Mouse (Mus musculus): ENCODE measurements around the gene Anapc13.

Gene Anapc13

GRCm38 (mm10) chr9:102625983-102626838 is at the start of gene Anapc13, which contains the start of gene Cep63:
Gene Anapc13 (plus strand): TSS chr9:102626296.
Gene Cep63 (minus strand): TSS chr9:102626534.
- DNase-seq (ENCODE audit: low read depth, low spot score), result peak; percentile 95

GRCm38 (mm10) chr9:102577480-102577879 is 48.6 kb upstream of the Anapc13 start:
- DNase-seq (ENCODE audit: low read depth, low spot score), result no peak

GRCm38 (mm10) chr9:102581921-102582469 is 44.1 kb upstream of the Anapc13 start:
- DNase-seq (ENCODE audit: low read depth, low spot score), result no peak

GRCm38 (mm10) chr9:102587347-102587746 is 38.7 kb upstream of the Anapc13 start:
- DNase-seq (ENCODE audit: low read depth, low spot score), result no peak

- no peak for DNase-seq (ENCODE audit: low read depth, low spot score)
Measured at GRCm38 (mm10) chr9:102594667-102595393, 31.3 kb upstream of the Anapc13 start.

GRCm38 (mm10) chr9:102595662-102596436 is 30.2 kb upstream of the Anapc13 start:
- no peak for DNase-seq (ENCODE audit: low read depth, low spot score)

GRCm38 (mm10) chr9:102601187-102601586 is 24.9 kb upstream of the Anapc13 start:
- no peak for DNase-seq (ENCODE audit: low read depth, low spot score)

GRCm38 (mm10) chr9:102601666-102602065 is 24.4 kb upstream of the Anapc13 start:
- no peak for DNase-seq (ENCODE audit: low read depth, low spot score)

GRCm38 (mm10) chr9:102605162-102605561 is 20.9 kb upstream of the Anapc13 start:
- DNase-seq (ENCODE audit: low read depth, low spot score), result no peak

- no peak for DNase-seq (ENCODE audit: low read depth, low spot score)
Measured at GRCm38 (mm10) chr9:102607471-102607870, 18.6 kb upstream of the Anapc13 start.

- DNase-seq (ENCODE audit: low read depth, low spot score), result no peak
Measured at GRCm38 (mm10) chr9:102609221-102609620, 16.9 kb upstream of the Anapc13 start.

GRCm38 (mm10) chr9:102615071-102615470 is 11.0 kb upstream of the Anapc13 start:
- DNase-seq (ENCODE audit: low read depth, low spot score), result no peak

- no peak for DNase-seq (ENCODE audit: low read depth, low spot score)
Measured at GRCm38 (mm10) chr9:102616267-102616666, 9.8 kb upstream of the Anapc13 start.

- DNase-seq (ENCODE audit: low read depth, low spot score), result no peak
Measured at GRCm38 (mm10) chr9:102621385-102621784, 4.7 kb upstream of the Anapc13 start.

GRCm38 (mm10) chr9:102622192-102622857 is 3.8 kb upstream of the Anapc13 start:
- DNase-seq (ENCODE audit: low read depth, low spot score), result no peak

GRCm38 (mm10) chr9:102622876-102623275 is 3.2 kb upstream of the Anapc13 start:
- DNase-seq (ENCODE audit: low read depth, low spot score), result no peak

GRCm38 (mm10) chr9:102623581-102623980 is 2.5 kb upstream of the Anapc13 start:
- DNase-seq (ENCODE audit: low read depth, low spot score), result no peak

- no peak for DNase-seq (ENCODE audit: low read depth, low spot score)
Measured at GRCm38 (mm10) chr9:102625401-102625982, 604 bp upstream of the Anapc13 start.

GRCm38 (mm10) chr9:102626839-102627225 is 736 bp downstream of the Anapc13 start:
- DNase-seq (ENCODE audit: low read depth, low spot score), result no peak

- DNase-seq (ENCODE audit: low read depth, low spot score), result no peak
Measured at GRCm38 (mm10) chr9:102627442-102627841, 1.3 kb downstream of the Anapc13 start.

GRCm38 (mm10) chr9:102629052-102629451 is 3.0 kb downstream of the Anapc13 start:
- DNase-seq (ENCODE audit: low read depth, low spot score), result no peak

Data from brain, embryonic 18.5 days (tissue).